In genomic region chr17:64213251-64213650, GRCm38 (mm10) we compare ENCODE assay signal across 22 mouse cellular contexts.
A peak's percentile ranks its signal among the peaks of the same experiment; 100 is the strongest.
DNase-seq lines count a peak whose midpoint lies in the region; ATAC-seq and TF ChIP-seq lines count a peak whose summit lies in the region.
"Had no signal": no experiment of that assay in that cellular context is flagged by ENCODE, and none has a peak within 500 bp of the region (broad histone marks: within the 10 kb centered on the region; RNA-seq: fewer than 3 reads in every experiment).

No protein-coding gene starts in this region.

- intact Hi-C loops in heart, adult 2 months (cut with DNase I): no loop called here

- peak; percentile 66 for DNase-seq in heart, adult 11 months
- no peak for DNase-seq in heart, postnatal 4 days
- DNase-seq in heart, embryonic 10.5 days (ENCODE audit: low spot score): peak; percentile 66
- no peak for DNase-seq in heart, adult 2 months
- DNase-seq in liver, embryonic 11.5 days (ENCODE audit: low spot score): peak; percentile 20
- DNase-seq in liver: no peak
- DNase-seq in midbrain, embryonic 11.5 days (ENCODE audit: low spot score, missing footprints): peak; percentile 19
- DNase-seq in midbrain, embryonic 14.5 days: no peak
- DNase-seq: adrenal gland, adult 2 months; adrenal gland, adult 8-10 months; adrenal gland, postnatal 10 days; adrenal gland, postnatal 14 days; adrenal gland, postnatal 25 days; adrenal gland, postnatal 36 days; B cell, adult 2 months; cerebellum, adult 11 months; cerebellum, adult 11-12 months had no signal

- H3K36me3 ChIP-seq in heart, embryonic 10.5 days: no peaks in the 10 kb centered on the region
- H3K36me3 ChIP-seq in heart, adult 2 months (ENCODE audit: control insufficient read depth, insufficient read depth, low read length): no peaks in the 10 kb centered on the region
- H3K36me3 ChIP-seq in liver, embryonic 11.5 days (ENCODE audit: control insufficient read depth, insufficient read depth, low read length): no peaks in the 10 kb centered on the region
- H3K36me3 ChIP-seq in midbrain, embryonic 11.5 days (ENCODE audit: control insufficient read depth, insufficient read depth, low read length): no peaks in the 10 kb centered on the region
- H3K36me3 ChIP-seq in midbrain, embryonic 14.5 days (ENCODE audit: control insufficient read depth, insufficient read depth, low read length): no peaks in the 10 kb centered on the region
- H3K36me3 ChIP-seq: G1E had no signal

- H3K79me2 ChIP-seq in heart, adult 2 months (replicated peaks; ENCODE audit: control insufficient read depth, insufficient read depth, low read length): no peaks in the 10 kb centered on the region

- no peak overlapping the region for H3K4me2 ChIP-seq in liver, embryonic 11.5 days
- no peak overlapping the region for H3K4me2 ChIP-seq in midbrain, embryonic 11.5 days
- H3K4me2 ChIP-seq in midbrain, embryonic 14.5 days (ENCODE audit: low read length): no peak overlapping the region

- no peak for TF ChIP-seq EP300 in heart, adult 2 months (IDR thresholded peaks at IDR 0.05; ENCODE audit: insufficient read depth, low read depth, low read length)

- no peak overlapping the region for H3K9ac ChIP-seq in heart, adult 2 months (ENCODE audit: low read depth, low read length)
- H3K9ac ChIP-seq in liver, embryonic 11.5 days (ENCODE audit: low read depth, low read length): no peak overlapping the region
- no peak overlapping the region for H3K9ac ChIP-seq in midbrain, embryonic 11.5 days (ENCODE audit: low read length)
- no peak overlapping the region for H3K9ac ChIP-seq in midbrain, embryonic 14.5 days (replicated peaks; ENCODE audit: low read length)

- TF ChIP-seq POLR2A in heart, adult 2 months (IDR thresholded peaks at IDR 0.05; ENCODE audit: insufficient read depth, low read depth, low read length): no peak

- no peak for ATAC-seq in liver, embryonic 11.5 days (replicated peaks; ENCODE audit: low FRiP score)
- ATAC-seq in midbrain, embryonic 11.5 days (ENCODE audit: low FRiP score): no peak
- no peak for ATAC-seq in midbrain, embryonic 14.5 days (ENCODE audit: low FRiP score, low TSS enrichment)
- ATAC-seq: activated CD4-positive, CD25-positive, alpha-beta regulatory T cell, adult 4 months; CD4-positive, CD25-positive, alpha-beta regulatory T cell, adult 4 months; Patski had no signal

- no peak overlapping the region for H3K4me3 ChIP-seq in heart, embryonic 10.5 days
- no peak overlapping the region for H3K4me3 ChIP-seq in heart, adult 2 months
- no peak overlapping the region for H3K4me3 ChIP-seq in liver, embryonic 11.5 days (ENCODE audit: low read depth, low read length)
- H3K4me3 ChIP-seq in midbrain, embryonic 11.5 days (ENCODE audit: low read depth, low read length): no peak overlapping the region
- H3K4me3 ChIP-seq in midbrain, embryonic 14.5 days (replicated peaks; ENCODE audit: low read depth, low read length): no peak overlapping the region

- H3K9me3 ChIP-seq in heart, embryonic 10.5 days: no peaks in the 10 kb centered on the region
- no peaks in the 10 kb centered on the region for H3K9me3 ChIP-seq in liver, embryonic 11.5 days (ENCODE audit: control insufficient read depth, low read length)
- no peaks in the 10 kb centered on the region for H3K9me3 ChIP-seq in midbrain, embryonic 11.5 days (ENCODE audit: control insufficient read depth, low read length)
- H3K9me3 ChIP-seq in midbrain, embryonic 14.5 days (ENCODE audit: control insufficient read depth, low read length): no peaks in the 10 kb centered on the region
- H3K9me3 ChIP-seq: G1E had no signal

- 0 out of 2 replicates have a peak overlapping the region, but pooled peaks have one; percentile 52 for H3K27ac ChIP-seq in heart, embryonic 10.5 days
- H3K27ac ChIP-seq in heart, adult 2 months: no peak overlapping the region
- no peak overlapping the region for H3K27ac ChIP-seq in liver, embryonic 11.5 days (ENCODE audit: low read depth, low read length)
- H3K27ac ChIP-seq in midbrain, embryonic 11.5 days (ENCODE audit: low read depth, low read length): no peak overlapping the region
- H3K27ac ChIP-seq in midbrain, embryonic 14.5 days (replicated peaks; ENCODE audit: low read depth, low read length): no peak overlapping the region

- WGBS in heart, embryonic 10.5 days: 82% methylated on average over 4 of the region's 4 CpGs
- 91% methylated on average over 4 of the region's 4 CpGs for WGBS in heart, adult 2 months
- WGBS in liver, embryonic 11.5 days: 87% methylated on average over 4 of the region's 4 CpGs
- 93% methylated on average over 4 of the region's 4 CpGs for WGBS in midbrain, embryonic 11.5 days
- 92% methylated on average over 4 of the region's 4 CpGs for WGBS in midbrain, embryonic 14.5 days

- TF ChIP-seq CTCF in heart, adult 2 months (IDR thresholded peaks at IDR 0.05): no peak

- no peaks in the 10 kb centered on the region for H3K27me3 ChIP-seq in heart, embryonic 10.5 days (ENCODE audit: insufficient read depth, poor library complexity, severe bottlenecking)
- H3K27me3 ChIP-seq in heart, adult 2 months (ENCODE audit: control insufficient read depth, insufficient read depth, low read length): no peaks in the 10 kb centered on the region
- H3K27me3 ChIP-seq in liver, embryonic 11.5 days (replicated peaks; ENCODE audit: control insufficient read depth, insufficient read depth, low read length): no peaks in the 10 kb centered on the region
- no peaks in the 10 kb centered on the region for H3K27me3 ChIP-seq in midbrain, embryonic 11.5 days (ENCODE audit: control insufficient read depth, insufficient read depth, low read length)
- no peaks in the 10 kb centered on the region for H3K27me3 ChIP-seq in midbrain, embryonic 14.5 days (ENCODE audit: control insufficient read depth, insufficient read depth, low read length)
- H3K27me3 ChIP-seq: CH12.LX, Patski had no signal

- peaks cover 15% of the 10 kb centered on the region for H3K4me1 ChIP-seq in heart, embryonic 10.5 days
- H3K4me1 ChIP-seq in heart, adult 2 months (ENCODE audit: control insufficient read depth, insufficient read depth, low read length): peaks cover 2% of the 10 kb centered on the region; the same call in 1 of the 2 replicates
- H3K4me1 ChIP-seq in liver, embryonic 11.5 days (replicated peaks; ENCODE audit: control insufficient read depth, insufficient read depth, low read length): no peaks in the 10 kb centered on the region
- H3K4me1 ChIP-seq in midbrain, embryonic 11.5 days (ENCODE audit: control insufficient read depth, insufficient read depth, low read length): no peaks in the 10 kb centered on the region
- no peaks in the 10 kb centered on the region for H3K4me1 ChIP-seq in midbrain, embryonic 14.5 days (ENCODE audit: control insufficient read depth, insufficient read depth, low read length)

Comparison
In these comparisons a context has a peak if more than half of its experiments do, and no peak if none do; other contexts are left out.
1. DNase-seq: peak in heart, adult 11 months (single experiment), heart, embryonic 10.5 days (single experiment), liver, embryonic 11.5 days (single experiment) and midbrain, embryonic 11.5 days (single experiment); none in heart, postnatal 4 days (single experiment), heart, adult 2 months (0 of 2), liver (single experiment) and midbrain, embryonic 14.5 days (single experiment).